Mouse (Mus musculus) limb, embryonic 11.5 days (tissue): ENCODE results near the gene Prpf38a. TPM values are rescaled to one million over a fixed set of nuclear protein-coding genes. Genes with fewer than 3 reads are reported as not detected.

ENCODE experiments used
- polyA plus RNA-seq: library from polyadenylated mRNA; unstranded; fragments of >200 nt; fragmentation: Nextera tagmentation; extraction: Ambion mirVana; gene quantifications from 2 replicates; pipeline ENCODE4 v1.2.1, GENCODE M21; 2014

Prpf38a gene
- polyA plus RNA-seq, 1 experiment from 2014 or later, result 129 TPM

Other genes with a start within 250 kb of the Prpf38a start
- 6.8 and 8.6 TPM in 2 replicates for gene Shisal2a, start 196.0 kb downstream of the Prpf38a start, polyA plus RNA-seq
- gene Gpx7, start 172.4 kb downstream of the Prpf38a start, polyA plus RNA-seq, result 51.7 and 53.6 TPM in 2 replicates
- gene Tut4, start 119.9 kb downstream of the Prpf38a start, polyA plus RNA-seq, result 124 and 125 TPM in 2 replicates
- 21.5 and 25.1 TPM in 2 replicates for gene Orc1, start 87 bp upstream of the Prpf38a start, polyA plus RNA-seq
- 27.6 and 27.7 TPM in 2 replicates for gene Cc2d1b, start 40.6 kb upstream of the Prpf38a start, polyA plus RNA-seq
- 1.2 and 1.8 TPM in 2 replicates for gene 3110021N24Rik, start 140.3 kb upstream of the Prpf38a start, polyA plus RNA-seq
- gene Zfyve9, start 201.5 kb upstream of the Prpf38a start, polyA plus RNA-seq, result 4.7 and 4.8 TPM in 2 replicates